Mouse (Mus musculus) gastrocnemius, postnatal 25 days (tissue): ENCODE results near the gene Rsph6a. TPM values are rescaled to one million over a fixed set of nuclear protein-coding genes. Genes with fewer than 3 reads are reported as not detected.

Experiments used
- DNase-seq: peaks from one replicate; pipeline ENCODE4 v3.0.0; 2022
- total RNA-seq, 2 experiments: library from RNA; stranded (reverse); gene quantifications; 1 replicate in 1 of 2; 2 replicates in 1 of 2; pipeline ENCODE4 v1.2.3; 2021

Gene Rsph6a
- total RNA-seq, 2 experiments from 2014 or later, result not detected

DNA sequence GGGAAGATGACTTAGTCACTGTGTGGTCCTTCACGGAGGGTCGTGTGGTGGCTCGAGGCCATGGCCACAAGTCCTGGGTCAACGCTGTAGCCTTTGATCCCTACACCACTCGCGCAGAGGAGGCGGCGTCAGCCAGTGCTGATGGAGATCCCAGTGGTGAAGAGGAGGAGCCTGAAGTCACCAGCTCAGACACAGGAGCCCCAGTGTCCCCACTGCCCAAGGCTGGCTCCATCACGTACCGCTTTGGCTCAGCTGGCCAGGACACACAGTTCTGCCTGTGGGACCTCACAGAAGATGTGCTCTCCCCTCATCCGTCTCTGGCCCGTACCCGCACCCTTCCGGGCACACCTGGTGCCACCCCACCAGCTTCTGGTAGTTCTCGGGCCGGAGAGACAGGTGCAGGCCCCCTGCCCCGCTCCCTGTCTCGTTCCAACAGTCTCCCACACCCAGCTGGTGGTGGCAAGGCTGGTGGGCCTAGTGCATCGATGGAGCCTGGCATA, 26.0 kb downstream of the Rsph6a start:
- no peak for DNase-seq

DNA sequence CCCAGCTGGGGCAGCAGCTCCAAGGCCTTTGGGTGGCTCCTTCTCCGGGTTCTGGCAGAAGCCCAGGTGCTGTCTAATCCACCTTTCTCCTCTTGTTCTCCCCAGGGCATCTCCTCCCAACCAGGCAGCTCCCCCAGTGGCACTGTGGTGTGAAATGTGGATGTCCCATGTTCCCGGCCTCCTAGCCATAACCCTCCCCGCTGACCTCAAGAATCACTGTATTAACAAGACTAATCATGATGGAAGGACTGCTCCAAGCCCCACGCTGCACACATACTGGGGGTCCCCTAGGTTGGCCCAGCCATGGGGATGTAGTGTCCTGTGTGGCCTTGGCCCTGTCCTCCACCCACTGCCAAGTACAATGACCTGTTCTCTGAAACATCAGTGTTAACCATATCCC, 27.7 kb downstream of the Rsph6a start:
- DNase-seq, result no peak

DNA sequence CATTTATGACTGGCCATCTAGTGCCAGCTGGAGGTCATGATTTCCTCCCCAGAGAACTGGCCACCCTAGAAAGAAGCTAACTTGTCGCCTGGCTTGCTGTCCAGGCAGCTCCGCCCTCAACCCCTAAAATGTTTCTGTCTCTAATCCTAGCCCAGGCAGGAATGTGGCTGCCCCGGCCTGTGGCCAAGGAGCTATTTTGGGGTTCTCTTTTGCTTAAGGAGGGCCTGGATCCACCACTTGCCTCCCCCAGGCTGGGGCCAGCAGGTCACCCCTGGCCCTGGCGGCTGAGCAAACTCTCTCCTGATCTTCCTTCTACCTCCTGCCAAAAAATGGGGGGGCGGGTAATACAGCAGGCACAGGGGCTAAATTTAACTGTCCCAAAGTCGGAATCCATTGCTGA, 28.6 kb downstream of the Rsph6a start:
- DNase-seq, result peak; percentile 91

DNA sequence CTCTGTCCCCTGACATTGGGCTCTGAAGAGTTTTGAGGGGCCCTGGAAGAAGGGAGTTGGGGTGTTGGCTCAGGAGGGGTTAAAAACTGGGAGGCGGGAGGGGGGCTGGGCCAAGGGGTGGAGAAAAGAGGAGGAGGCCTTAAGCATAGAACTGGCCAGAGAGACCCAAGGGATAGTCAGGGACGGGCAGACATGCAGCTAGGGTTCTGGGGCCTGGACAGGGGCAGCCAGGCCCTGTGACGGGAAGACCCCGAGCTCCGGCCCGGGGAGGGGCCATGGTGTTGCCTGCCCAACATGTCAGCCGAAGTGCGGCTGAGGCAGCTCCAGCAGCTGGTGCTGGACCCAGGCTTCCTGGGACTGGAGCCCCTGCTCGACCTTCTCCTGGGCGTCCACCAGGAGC, 29.2 kb downstream of the Rsph6a start, which contains the start of gene Dmpk:
TSS of gene Dmpk (plus strand) at position 149 of the 400 bp plus-strand sequence.
- DNase-seq, result peak; percentile 65

DNA sequence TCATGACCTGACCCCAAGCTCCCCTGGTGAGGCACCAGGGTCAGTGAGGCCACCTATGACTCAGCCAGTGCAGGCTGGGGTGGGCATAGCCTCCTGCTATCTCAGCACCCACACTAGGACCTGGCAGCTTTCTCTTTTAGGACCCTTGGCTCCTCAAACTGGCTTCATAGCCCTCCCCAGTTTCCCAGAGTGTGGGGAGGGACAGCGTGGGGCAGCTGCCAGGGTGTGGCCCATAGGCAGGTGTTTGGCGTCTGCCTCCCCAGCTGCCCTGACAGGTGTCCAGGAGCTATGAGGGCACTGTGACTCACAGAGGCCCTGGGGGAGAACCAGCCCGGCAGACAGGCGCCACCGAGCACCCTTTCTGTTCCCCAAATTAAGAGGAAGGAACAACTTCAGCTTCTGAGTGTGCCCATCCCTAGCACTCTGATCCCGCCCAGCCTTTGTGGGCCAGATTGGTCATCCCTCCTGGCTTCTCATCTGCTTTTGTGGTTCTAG, 29.8 kb downstream of the Rsph6a start:
- DNase-seq, result peak; percentile 80

DNA sequence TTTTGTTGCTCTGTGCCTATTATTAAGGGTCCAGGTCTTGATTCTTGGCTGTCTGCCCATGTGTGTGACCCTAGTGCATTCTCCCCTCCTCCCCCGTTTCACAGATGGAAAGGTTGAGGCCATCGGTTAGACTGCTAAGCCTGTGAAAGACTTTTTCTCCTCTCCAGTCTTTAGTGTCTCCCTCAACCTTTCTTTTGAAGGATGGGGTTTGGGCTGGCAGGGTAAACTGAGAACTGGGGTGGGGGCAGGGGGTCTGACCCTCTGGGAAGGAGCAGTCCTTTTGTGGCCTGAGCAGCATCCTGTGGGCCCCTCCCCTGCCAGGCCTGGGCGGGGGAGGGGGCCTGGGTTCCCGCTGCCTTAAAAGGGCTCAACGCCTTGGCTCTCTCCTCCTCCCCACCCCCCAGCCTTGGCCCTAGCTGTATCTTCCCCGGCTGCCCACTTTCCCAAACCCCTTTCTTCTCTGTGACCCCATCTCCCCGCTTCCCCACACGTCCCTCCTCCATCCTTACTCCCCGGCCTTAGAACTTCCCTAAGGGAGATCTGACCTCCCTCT, 30.5 kb downstream of the Rsph6a start:
- DNase-seq, result no peak

DNA sequence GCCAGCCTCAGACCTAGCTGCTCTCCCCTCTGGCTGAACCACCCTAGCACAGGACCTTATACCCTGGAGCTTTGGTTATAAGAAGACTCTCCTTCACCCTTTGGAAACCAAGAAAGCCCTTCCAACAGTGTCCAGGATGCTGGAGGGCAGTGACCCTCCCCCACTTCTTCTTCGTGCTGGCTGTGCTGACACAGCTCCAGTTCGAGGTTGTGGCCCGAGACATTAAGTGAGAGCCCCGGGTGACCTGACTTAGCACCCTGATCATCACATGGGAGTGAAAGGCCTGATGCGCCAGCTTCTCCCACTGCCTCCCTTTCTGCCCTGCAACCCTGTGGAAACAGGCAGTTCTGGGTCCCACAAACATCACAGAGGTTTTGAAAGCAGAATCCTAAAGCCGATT, 31.0 kb downstream of the Rsph6a start:
- no peak for DNase-seq

DNA sequence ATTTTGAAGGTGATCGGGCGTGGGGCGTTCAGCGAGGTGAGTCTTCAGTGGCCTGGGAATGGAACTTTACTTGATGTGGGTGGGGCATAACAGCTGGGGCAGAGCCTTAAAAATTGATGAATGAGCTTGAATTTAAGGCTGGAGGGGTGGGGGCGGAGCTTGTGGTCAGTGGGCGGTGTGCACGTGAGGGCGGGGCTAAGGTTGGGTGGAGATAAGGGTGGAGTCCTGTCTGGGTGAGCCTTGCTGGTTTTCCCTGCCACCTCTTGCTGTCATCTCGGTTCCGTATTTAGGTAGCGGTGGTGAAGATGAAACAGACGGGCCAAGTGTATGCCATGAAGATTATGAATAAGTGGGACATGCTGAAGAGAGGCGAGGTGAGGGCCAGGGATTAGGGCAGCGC, 31.6 kb downstream of the Rsph6a start:
- DNase-seq, result peak; percentile 48

DNA sequence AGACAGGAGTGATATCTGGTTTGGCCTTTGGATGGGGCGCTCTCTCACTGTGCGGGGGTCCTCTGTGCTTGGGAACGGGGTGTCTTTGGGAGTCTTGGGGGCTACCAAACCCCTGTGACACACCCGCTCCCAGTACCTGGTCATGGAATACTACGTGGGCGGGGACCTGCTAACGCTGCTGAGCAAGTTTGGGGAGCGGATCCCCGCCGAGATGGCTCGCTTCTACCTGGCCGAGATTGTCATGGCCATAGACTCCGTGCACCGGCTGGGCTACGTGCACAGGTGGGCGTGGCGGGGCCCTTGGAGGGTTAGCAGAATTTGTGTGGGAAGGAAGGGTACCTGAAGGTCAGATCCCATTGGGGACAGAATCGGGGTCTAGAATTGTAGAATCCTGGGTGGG, 32.3 kb downstream of the Rsph6a start:
- DNase-seq, result no peak

DNA sequence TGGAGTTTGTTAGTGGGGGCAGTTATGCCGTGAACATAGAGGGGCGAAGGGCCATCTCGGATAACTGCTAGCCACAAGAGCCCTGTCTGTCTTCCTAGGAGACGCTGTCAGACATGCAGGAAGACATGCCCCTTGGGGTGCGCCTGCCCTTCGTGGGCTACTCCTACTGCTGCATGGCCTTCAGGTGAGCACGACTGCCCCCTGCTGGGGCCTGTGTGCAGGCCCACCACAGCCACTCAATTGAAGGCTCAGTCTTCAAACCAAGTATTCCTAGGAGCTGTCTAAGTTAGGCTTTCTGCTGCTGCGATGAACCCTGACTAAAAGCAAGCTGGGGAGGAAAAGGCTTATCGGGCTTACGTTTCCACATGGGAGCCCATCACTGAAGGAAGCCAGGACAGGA, 34.3 kb downstream of the Rsph6a start:
- peak; percentile 54 for DNase-seq

DNA sequence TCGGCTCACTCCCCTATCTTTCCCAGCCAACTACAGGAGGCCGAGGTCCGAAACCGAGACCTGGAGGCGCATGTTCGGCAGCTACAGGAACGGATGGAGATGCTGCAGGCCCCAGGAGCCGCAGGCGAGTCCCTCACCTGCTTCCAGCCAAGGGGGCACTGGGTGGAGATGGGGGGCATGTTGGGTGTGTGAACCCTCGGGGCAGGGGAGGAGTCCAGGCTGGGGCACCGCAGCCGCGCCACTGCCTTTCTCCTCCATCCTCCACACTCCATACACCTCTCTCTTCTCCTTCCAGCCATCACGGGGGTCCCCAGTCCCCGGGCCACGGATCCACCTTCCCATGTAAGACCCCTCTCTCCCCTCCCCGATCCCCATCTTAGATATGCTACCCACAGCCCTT, 37.4 kb downstream of the Rsph6a start:
- DNase-seq, result no peak

DNA sequence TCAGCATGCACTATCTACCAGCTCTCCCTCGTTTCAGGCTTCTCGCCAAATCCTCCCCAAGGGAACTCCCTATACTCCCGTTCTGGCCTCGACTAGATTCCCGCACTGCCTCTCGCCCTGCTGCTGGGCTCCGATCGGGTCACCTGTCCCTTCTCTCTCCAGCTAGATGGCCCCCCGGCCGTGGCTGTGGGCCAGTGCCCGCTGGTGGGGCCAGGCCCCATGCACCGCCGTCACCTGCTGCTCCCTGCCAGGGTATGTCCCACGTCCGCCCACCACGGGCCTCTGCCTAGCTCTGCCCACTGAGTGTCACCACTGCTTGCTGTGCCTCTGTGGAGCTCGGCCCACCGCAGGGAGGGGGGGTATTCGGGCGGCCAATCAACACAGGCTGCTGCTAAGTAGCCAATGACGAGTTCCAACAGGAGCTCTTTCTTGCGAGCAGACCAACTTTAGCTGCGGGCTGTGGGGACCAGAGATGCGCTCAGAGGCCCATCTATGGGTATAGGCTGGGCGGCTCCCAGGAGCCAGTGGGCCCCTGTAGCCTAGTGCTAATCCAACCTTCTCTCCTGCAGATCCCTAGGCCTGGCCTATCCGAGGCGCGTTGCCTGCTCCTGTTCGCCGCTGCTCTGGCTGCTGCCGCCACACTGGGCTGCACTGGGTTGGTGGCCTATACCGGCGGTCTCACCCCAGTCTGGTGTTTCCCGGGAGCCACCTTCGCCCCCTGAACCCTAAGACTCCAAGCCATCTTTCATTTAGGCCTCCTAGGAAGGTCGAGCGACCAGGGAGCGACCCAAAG, 38.1 kb downstream of the Rsph6a start:
- peak; percentile 71 for DNase-seq

DNA sequence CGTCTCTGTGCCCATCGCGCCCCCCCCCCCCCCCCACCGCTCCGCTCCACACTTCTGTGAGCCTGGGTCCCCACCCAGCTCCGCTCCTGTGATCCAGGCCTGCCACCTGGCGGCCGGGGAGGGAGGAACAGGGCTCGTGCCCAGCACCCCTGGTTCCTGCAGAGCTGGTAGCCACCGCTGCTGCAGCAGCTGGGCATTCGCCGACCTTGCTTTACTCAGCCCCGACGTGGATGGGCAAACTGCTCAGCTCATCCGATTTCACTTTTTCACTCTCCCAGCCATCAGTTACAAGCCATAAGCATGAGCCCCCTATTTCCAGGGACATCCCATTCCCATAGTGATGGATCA, 38.7 kb downstream of the Rsph6a start:
- peak; percentile 85 for DNase-seq

DNA sequence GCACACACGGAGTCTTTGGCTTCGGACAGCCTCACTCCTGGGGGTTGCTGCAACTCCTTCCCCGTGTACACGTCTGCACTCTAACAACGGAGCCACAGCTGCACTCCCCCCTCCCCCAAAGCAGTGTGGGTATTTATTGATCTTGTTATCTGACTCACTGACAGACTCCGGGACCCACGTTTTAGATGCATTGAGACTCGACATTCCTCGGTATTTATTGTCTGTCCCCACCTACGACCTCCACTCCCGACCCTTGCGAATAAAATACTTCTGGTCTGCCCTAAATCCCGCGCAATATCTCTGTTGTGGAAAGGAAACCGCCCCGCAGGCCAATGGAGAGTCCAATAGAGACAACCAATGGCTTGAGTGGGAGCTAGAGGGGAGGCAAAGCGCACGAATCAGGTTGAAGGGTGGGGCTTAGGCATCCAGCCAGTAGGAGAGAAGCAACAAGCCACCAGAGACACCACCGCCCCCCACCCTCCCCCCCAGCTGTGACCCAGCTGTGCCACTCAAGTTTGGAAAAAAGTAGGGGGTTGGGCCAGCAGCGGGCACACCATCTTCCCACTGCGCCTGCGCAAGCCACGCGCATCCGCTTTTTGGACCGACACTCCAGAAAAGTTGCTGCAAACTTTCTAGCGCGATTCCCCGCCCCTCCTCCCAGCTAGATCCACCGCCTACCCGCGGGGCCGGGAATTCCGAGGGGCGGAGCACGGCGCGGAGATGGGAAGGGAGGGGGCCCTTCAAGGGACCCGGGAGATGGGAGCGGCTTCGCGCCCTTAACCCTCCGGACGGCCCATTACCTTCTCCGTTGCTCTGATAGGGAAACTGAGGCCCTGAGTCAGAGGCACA, 39.3 kb downstream of the Rsph6a start:
- peak; percentile 96 for DNase-seq

DNA sequence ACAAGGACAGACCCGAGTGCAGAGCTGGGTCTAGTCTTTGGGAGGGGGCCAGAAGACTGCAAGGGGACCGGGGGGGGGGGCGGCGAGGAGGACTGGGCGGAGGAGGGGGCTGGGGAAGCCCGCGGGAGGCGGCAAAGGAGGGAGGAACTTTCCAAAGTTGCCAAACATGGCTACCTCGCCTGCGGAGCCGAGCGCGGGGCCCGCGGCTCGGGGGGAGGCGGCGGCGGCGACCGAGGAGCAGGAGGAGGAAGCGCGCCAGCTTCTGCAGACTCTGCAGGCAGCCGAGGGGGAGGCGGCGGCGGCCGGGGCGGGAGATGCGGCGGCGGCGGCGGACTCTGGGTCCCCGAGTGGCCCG, 40.0 kb downstream of the Rsph6a start, which contains the start of gene Six5:
TSS of gene Six5 (plus strand) at position 124 of the 355 bp plus-strand sequence.
- DNase-seq, result no peak

DNA sequence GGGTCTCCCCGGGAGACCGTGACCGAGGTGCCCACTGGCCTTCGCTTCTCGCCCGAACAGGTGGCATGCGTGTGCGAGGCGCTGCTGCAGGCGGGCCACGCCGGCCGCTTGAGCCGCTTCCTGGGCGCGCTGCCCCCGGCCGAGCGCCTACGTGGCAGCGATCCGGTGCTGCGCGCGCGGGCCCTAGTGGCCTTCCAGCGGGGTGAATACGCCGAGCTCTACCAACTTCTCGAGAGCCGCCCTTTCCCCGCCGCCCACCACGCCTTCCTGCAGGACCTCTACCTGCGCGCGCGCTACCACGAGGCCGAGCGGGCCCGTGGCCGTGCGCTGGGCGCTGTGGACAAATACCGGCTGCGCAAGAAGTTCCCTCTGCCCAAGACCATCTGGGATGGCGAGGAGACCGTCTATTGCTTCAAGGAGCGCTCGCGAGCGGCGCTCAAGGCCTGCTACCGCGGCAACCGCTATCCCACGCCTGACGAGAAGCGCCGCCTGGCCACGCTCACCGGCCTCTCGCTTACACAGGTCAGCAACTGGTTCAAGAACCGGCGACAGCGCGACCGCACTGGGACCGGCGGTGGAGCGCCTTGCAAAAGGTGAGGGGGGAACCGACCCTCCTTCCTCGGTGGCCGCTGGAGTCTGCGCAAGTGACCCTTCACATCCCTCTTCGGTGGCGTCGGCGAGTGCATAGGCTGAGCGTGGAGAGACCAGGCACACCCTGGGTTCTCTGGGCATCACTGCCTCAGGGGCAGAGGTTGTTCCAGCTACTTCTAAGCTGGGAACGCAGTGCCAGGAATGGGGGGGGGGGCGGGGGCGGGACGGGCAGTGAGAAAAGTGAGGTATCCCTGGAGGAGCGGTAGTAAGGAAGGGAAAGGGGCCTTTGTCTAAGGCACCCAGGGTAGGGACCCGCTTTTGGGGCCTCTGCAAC, 40.6 kb downstream of the Rsph6a start:
- DNase-seq, result peak; percentile 69

DNA sequence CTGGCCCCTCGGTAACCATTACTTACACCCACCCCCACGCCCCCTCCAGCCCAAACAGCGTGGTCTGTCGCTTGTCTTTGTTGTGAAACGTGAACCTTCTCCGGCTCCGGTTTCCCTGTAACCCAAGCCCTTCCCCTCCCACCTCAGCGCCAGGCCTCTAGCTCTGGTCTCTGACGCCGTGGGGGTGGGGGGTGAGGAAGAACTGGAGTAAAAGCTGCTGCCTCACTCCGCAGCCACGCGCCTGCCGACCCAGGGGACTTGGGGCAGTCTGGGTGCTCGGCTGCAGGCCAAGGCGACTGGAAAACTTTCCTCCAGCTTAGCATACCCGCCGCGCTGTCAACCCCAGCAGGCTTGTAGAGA, 41.2 kb downstream of the Rsph6a start:
- peak; percentile 66 for DNase-seq

DNA sequence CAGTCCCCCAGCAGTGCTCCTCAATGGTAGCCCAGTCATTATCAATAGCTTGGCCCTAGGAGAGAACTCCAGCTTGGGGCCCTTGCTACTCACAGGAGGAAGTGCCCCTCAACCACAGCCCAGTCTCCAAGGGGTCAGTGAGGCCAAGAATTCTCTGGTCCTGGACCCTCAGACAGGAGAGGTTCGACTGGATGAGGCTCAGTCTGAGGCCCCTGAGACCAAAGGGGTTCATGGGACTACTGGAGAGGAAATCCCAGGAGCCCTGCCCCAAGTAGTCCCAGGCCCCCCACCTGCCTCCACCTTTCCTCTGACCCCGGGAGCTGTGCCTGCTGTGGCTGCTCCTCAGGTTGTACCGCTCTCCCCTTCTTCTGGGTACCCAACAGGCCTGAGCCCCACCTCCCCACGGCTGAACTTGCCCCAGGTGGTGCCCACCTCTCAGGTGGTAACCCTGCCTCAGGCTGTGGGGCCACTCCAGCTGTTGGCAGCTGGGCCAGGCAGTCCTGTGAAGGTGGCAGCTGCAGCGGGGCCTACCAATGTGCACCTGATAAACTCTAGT, 42.0 kb downstream of the Rsph6a start:
- DNase-seq, result no peak

DNA sequence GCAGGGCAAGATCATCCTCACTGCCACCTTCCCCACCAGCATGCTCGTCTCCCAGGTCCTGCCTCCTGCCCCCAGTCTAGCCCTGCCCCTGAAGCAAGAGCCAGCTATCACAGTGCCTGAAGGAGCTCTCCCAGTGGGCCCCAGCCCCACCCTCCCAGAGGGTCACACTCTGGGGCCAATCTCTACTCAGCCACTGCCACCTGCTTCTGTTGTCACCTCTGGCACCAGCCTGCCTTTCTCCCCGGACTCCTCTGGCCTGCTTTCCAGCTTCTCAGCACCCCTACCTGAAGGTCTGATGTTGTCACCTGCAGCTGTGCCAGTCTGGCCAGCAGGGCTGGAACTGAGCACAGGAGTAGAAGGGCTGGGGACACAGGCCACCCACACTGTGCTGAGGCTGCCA, 42.7 kb downstream of the Rsph6a start:
- DNase-seq, result no peak

DNA sequence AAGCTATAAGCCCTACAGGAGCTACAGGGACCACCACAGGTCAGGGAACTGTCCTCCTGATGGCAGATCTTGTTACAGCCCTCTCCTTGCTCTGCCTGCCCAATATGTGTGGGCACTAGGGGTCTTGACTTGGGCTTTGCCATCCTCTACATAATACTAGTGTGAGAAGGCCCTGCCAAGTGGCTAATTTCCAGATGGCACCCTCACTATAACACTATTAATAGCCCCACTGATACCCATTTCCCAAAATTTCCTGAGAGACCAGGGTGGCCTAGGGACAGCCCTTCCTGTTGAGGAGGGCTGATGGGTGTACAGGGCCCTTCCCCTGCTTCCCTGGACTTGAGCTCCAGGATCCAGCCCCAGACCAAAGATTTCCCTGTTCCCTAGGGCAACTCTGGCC, 43.4 kb downstream of the Rsph6a start:
- DNase-seq, result no peak

DNA sequence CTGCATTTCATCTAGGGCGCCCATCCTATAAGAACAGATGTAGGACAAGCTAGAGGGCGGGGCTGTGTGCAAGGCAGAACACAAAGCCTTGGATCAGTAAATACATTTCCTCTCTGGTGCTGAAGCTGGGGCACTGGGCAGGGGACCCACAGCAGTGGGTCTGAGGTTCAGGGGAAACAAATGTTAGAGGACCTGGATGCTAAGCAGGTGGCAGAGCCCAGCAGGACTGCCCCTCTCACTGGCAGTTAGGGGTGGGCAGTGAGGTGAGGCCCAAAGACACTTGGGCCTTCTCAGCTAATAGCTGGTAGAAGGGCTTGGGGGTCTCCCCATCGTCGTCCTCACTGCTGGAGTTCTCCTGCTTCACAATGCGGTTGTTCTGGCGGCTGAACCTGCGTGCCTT, 44.3 kb downstream of the Rsph6a start:
- no peak for DNase-seq
